Mouse (Mus musculus) monocyte, adult 5-6 weeks (primary cell): Measurements from ENCODE around the gene Aven. TPM values are rescaled to one million over a fixed set of nuclear protein-coding genes. Genes with fewer than 3 reads are reported as not detected.

ENCODE experiments used
- ATAC-seq: fragments of 153-309, 156-312 bp; replicated peaks from 2 replicates; pipeline ENCODE4 v1.8.0; 2017; ENCODE audit warnings: mild to moderate bottlenecking; ENCODE audit not compliant: low TSS enrichment, insufficient number of reproducible peaks, severe bottlenecking, poor library complexity, low FRiP score
- total RNA-seq: library from RNA; stranded (forward); fragments of 200-1000, 200-491, 200-594 nt; gene quantifications from 3 replicates; pipeline ENCODE4 v1.2.3, GENCODE M21; 2017

Aven gene
- total RNA-seq, 1 experiment from 2014 or later, result 35.7 TPM

GRCm38 (mm10) chr2:112606536-112606935 is 113.8 kb downstream of the Aven start:
- no peak for ATAC-seq

- ATAC-seq, result no peak
These were observed 119.9 kb downstream of the Aven start for GRCm38 (mm10) chr2:112612628-112613027.

- ATAC-seq, result no peak
These were observed 121.6 kb downstream of the Aven start for GRCm38 (mm10) chr2:112614375-112614774.

- ATAC-seq, result no peak
These were observed 124.4 kb downstream of the Aven start for GRCm38 (mm10) chr2:112617206-112617605.

- ATAC-seq, result no peak
These were observed 132.4 kb downstream of the Aven start for GRCm38 (mm10) chr2:112625156-112625555.

GRCm38 (mm10) chr2:112630669-112631068 is 137.9 kb downstream of the Aven start:
- no peak for ATAC-seq

GRCm38 (mm10) chr2:112632536-112632935 is 139.8 kb downstream of the Aven start:
- ATAC-seq, result no peak

- ATAC-seq, result no peak
These were observed 144.4 kb downstream of the Aven start for GRCm38 (mm10) chr2:112637206-112637605.

- no peak for ATAC-seq
These were observed 161.1 kb downstream of the Aven start for GRCm38 (mm10) chr2:112653836-112654235.

GRCm38 (mm10) chr2:112656131-112656530 is 163.4 kb downstream of the Aven start:
- ATAC-seq, result no peak

- no peak for ATAC-seq
These were observed 176.7 kb downstream of the Aven start for GRCm38 (mm10) chr2:112669461-112669860.

GRCm38 (mm10) chr2:112676175-112676574 is 183.4 kb downstream of the Aven start:
- no peak for ATAC-seq

- ATAC-seq, result no peak
These were observed 184.0 kb downstream of the Aven start for GRCm38 (mm10) chr2:112676721-112677120.

GRCm38 (mm10) chr2:112677246-112677645 is 184.5 kb downstream of the Aven start:
- ATAC-seq, result no peak

GRCm38 (mm10) chr2:112681817-112682216 is 189.1 kb downstream of the Aven start:
- ATAC-seq, result no peak

Other genes starting within 250 kb of the Aven start
- gene Nutm1, start 233.7 kb upstream of the Aven start, total RNA-seq, result not detected in 3 replicates
- gene Nop10, start 231.0 kb upstream of the Aven start, total RNA-seq, result 47.8 to 69.9 TPM (median 58.9 TPM) in 3 replicates
- 175 to 238 TPM (median 221 TPM) in 3 replicates for gene Slc12a6, start 227.1 kb upstream of the Aven start, total RNA-seq
- 0.49 to 16.1 TPM (median 12.5 TPM) in 3 replicates for gene Gm21985, start 226.7 kb upstream of the Aven start, total RNA-seq
- gene Emc4, start 124.9 kb upstream of the Aven start, total RNA-seq, result 33.5 to 44.1 TPM (median 34.3 TPM) in 3 replicates
- 11.0 to 20.2 TPM (median 14.8 TPM) in 3 replicates for gene Katnbl1, start 113.8 kb upstream of the Aven start, total RNA-seq
- 12.7 to 16.9 TPM (median 16.6 TPM) in 3 replicates for gene Emc7, start 38.0 kb upstream of the Aven start, total RNA-seq
- gene Chrm5, start 12.2 kb upstream of the Aven start, total RNA-seq, result not detected in 3 replicates